Mouse (Mus musculus) thymus, postnatal 0 days (tissue): ENCODE results near the gene Aacs. TPM values are rescaled to one million over a fixed set of nuclear protein-coding genes. Genes with fewer than 3 reads are reported as not detected.

ENCODE experiments used
- DNase-seq: peaks from one replicate; pipeline ENCODE4 v3.0.0-alpha.2; 2015; ENCODE audit warnings: low spot score
- microRNA-seq: library from miRNA; unstranded; fragments of <30 nt; microRNA quantifications from one replicate; pipeline ENCODE4, GENCODE M21; 2016; ENCODE audit warnings: borderline number of aligned reads
- polyA plus RNA-seq: library from polyadenylated mRNA; unstranded; fragments of >200 nt; fragmentation: Nextera tagmentation; extraction: Ambion mirVana; gene quantifications from 2 replicates; pipeline ENCODE4 v1.2.1, GENCODE M21; 2015

Aacs gene
- polyA plus RNA-seq, 1 experiment from 2014 or later = 31.3 TPM

- DNase-seq = no peak
These were observed 57.1 kb downstream of the Aacs start for GRCm38 (mm10) chr5:125532545-125533224.

- DNase-seq = no peak
These were observed 57.7 kb downstream of the Aacs start for GRCm38 (mm10) chr5:125533225-125533900.

- no peak for DNase-seq
These were observed 58.6 kb downstream of the Aacs start for GRCm38 (mm10) chr5:125534168-125534610.

GRCm38 (mm10) chr5:125534611-125535324 is 59.2 kb downstream of the Aacs start:
- no peak for DNase-seq

GRCm38 (mm10) chr5:125545090-125545489 is 69.5 kb downstream of the Aacs start:
- DNase-seq = no peak

GRCm38 (mm10) chr5:125546293-125546692 is 70.7 kb downstream of the Aacs start:
- DNase-seq = no peak

- no peak for DNase-seq
These were observed 74.3 kb downstream of the Aacs start for GRCm38 (mm10) chr5:125549750-125550489.

GRCm38 (mm10) chr5:125555732-125556131 is 80.1 kb downstream of the Aacs start:
- no peak for DNase-seq

GRCm38 (mm10) chr5:125563492-125563891 is 87.9 kb downstream of the Aacs start:
- no peak for DNase-seq

GRCm38 (mm10) chr5:125565725-125566124 is 90.1 kb downstream of the Aacs start:
- no peak for DNase-seq

Small RNAs within 50 kb of the gene (microRNA-seq; reads per million reads assigned to microRNA genes)
- not detected for gene Gm27551

Other genes with a start within 250 kb of the Aacs start
- gene Scarb1, start 134.7 kb upstream of the Aacs start, polyA plus RNA-seq = 36.7 and 37.9 TPM in 2 replicates
- 0.44 and 0.74 TPM in 2 replicates for gene Gm10382, start 86.5 kb upstream of the Aacs start, polyA plus RNA-seq
- 532 and 603 TPM in 2 replicates for gene Ubc, start 85.6 kb upstream of the Aacs start, polyA plus RNA-seq
- 8.1 and 8.2 TPM in 2 replicates for gene Dhx37, start 41.7 kb upstream of the Aacs start, polyA plus RNA-seq
- 37.3 and 42.5 TPM in 2 replicates for gene Bri3bp, start 34.2 kb upstream of the Aacs start, polyA plus RNA-seq
- gene Tmem132b, start 56.0 kb downstream of the Aacs start, polyA plus RNA-seq = 0.04 TPM in 1 of 2 replicates, not detected in the other